Mouse (Mus musculus) spleen, postnatal 36 days (tissue): ENCODE results near the gene Cpeb2.

Experiments used
- DNase-seq, 2 experiments: peaks; one replicate each; pipeline ENCODE4 v3.0.0; 2022; ENCODE audit warnings: low spot score in 2 of 2, mixed read lengths in 1 of 2

The Cpeb2 gene

GRCm38 (mm10) chr5:43237238-43237637 lies 4.3 kb downstream of the Cpeb2 start:
- no peak for DNase-seq

GRCm38 (mm10) chr5:43239141-43239835 lies 6.3 kb downstream of the Cpeb2 start:
- DNase-seq, result no peak

GRCm38 (mm10) chr5:43240729-43241128 lies 7.8 kb downstream of the Cpeb2 start:
- no peak for DNase-seq

- DNase-seq, result no peak
These were observed 13.3 kb downstream of the Cpeb2 start for GRCm38 (mm10) chr5:43246236-43246635.

- DNase-seq, result no peak
These were observed 14.0 kb downstream of the Cpeb2 start for GRCm38 (mm10) chr5:43246954-43247353.

- no peak for DNase-seq
These were observed 15.0 kb downstream of the Cpeb2 start for GRCm38 (mm10) chr5:43248001-43248430.

GRCm38 (mm10) chr5:43257490-43257889 lies 24.5 kb downstream of the Cpeb2 start:
- DNase-seq, result no peak

GRCm38 (mm10) chr5:43258472-43259142 lies 25.6 kb downstream of the Cpeb2 start:
- no peak for DNase-seq

- DNase-seq, result no peak
These were observed 28.8 kb downstream of the Cpeb2 start for GRCm38 (mm10) chr5:43261814-43262213.

GRCm38 (mm10) chr5:43263951-43264350 lies 31.0 kb downstream of the Cpeb2 start:
- no peak for DNase-seq

- DNase-seq, result no peak
These were observed 31.7 kb downstream of the Cpeb2 start for GRCm38 (mm10) chr5:43264696-43265095.

GRCm38 (mm10) chr5:43277982-43278381 lies 45.0 kb downstream of the Cpeb2 start:
- no peak for DNase-seq

- DNase-seq, result peak in 1 of 2 experiments; percentile 16
These were observed 46.8 kb downstream of the Cpeb2 start for GRCm38 (mm10) chr5:43279774-43280173.

- DNase-seq, result no peak
These were observed 52.8 kb downstream of the Cpeb2 start for GRCm38 (mm10) chr5:43285756-43286155.

- DNase-seq, result peak in 1 of 2 experiments; percentile 5
These were observed 56.9 kb downstream of the Cpeb2 start for GRCm38 (mm10) chr5:43289752-43290446.

GRCm38 (mm10) chr5:43293136-43293535 lies 60.2 kb downstream of the Cpeb2 start:
- DNase-seq, result no peak

- DNase-seq, result no peak
These were observed 64.5 kb downstream of the Cpeb2 start for GRCm38 (mm10) chr5:43297459-43297858.

GRCm38 (mm10) chr5:43298975-43299374 lies 66.0 kb downstream of the Cpeb2 start:
- DNase-seq, result no peak

- DNase-seq, result no peak
These were observed 67.1 kb downstream of the Cpeb2 start for GRCm38 (mm10) chr5:43300076-43300475.

- DNase-seq, result no peak
These were observed 68.0 kb downstream of the Cpeb2 start for GRCm38 (mm10) chr5:43300979-43301378.

GRCm38 (mm10) chr5:43303504-43303903 lies 70.5 kb downstream of the Cpeb2 start:
- DNase-seq, result no peak

GRCm38 (mm10) chr5:43305449-43305848 lies 72.5 kb downstream of the Cpeb2 start:
- DNase-seq, result no peak

- no peak for DNase-seq
These were observed 77.0 kb downstream of the Cpeb2 start for GRCm38 (mm10) chr5:43309961-43310360.
